Mouse (Mus musculus): Measurements from ENCODE around the gene Tle4. TPM values are rescaled to one million over a fixed set of nuclear protein-coding genes. Genes with fewer than 3 reads are reported as not detected.
A peak's percentile ranks its signal among the peaks of the same experiment; 100 is the strongest.
"Not testable (repeated sequence)": the region's sequence is repeated elsewhere in the genome, so short reads cannot be mapped to it uniquely, and the experiment has no call there.

The Tle4 gene
- polyA plus RNA-seq (2012; fragmentation: generic; extraction: Trizol) = 0.76 TPM

GRCm38 (mm10) chr19:14597917-14598689, at the start of gene Tle4:
Gene Tle4 (minus strand): TSS chr19:14598051.
- Histone ChIP-seq H3K79me2 (ENCODE audit: control insufficient read depth, insufficient read depth) (no peaks in the 10 kb centered on the region), H3K36me3 (ENCODE audit: control insufficient read depth, insufficient read depth) (no peaks in the 10 kb centered on the region), H3K4me3 (peak within 1 kb of the TSS; percentile 36), H3ac (ENCODE audit: control insufficient read depth, insufficient read length) (peak within 1 kb of the TSS; percentile 98), H3K4me2 (ENCODE audit: low read depth) (peak within 1 kb of the TSS; percentile 97), H3K27me3 (ENCODE audit: control insufficient read depth, insufficient read depth, insufficient read length) (peaks cover 12% of the 10 kb centered on the region)
- TF ChIP-seq E2F4 (IDR thresholded peaks at IDR 0.05; ENCODE audit: insufficient read depth) (no peak), TCF12 (IDR thresholded peaks at IDR 0.05; ENCODE audit: insufficient read depth, poor library complexity, severe bottlenecking) (peak; percentile 22), USF1 (IDR thresholded peaks at IDR 0.05; ENCODE audit: low read depth) (peak; percentile 22), MAX (IDR thresholded peaks at IDR 0.05; ENCODE audit: low read depth) (no peak), TCF3 (IDR thresholded peaks at IDR 0.05; ENCODE audit: insufficient read length, low read depth) (peak; percentile 58), POLR2AphosphoS2 (IDR thresholded peaks at IDR 0.05; ENCODE audit: insufficient read length, low read depth) (peak; percentile 62), MYOD1 (IDR thresholded peaks at IDR 0.05; ENCODE audit: control insufficient read depth in 1 of 3, insufficient read length in 2 of 3, low read depth in 2 of 3) (peak in 2 of 3 experiments; percentile 78 to 86), SRF (IDR thresholded peaks at IDR 0.05; ENCODE audit: control insufficient read depth, insufficient read length, low read depth) (peak; percentile 98), REST (IDR thresholded peaks at IDR 0.05; ENCODE audit: insufficient read depth, insufficient read length) (no peak), POLR2A (IDR thresholded peaks at IDR 0.05; ENCODE audit: insufficient read length, low read depth) (peak; percentile 64), CEBPB (IDR thresholded peaks at IDR 0.05; ENCODE audit: insufficient read depth, poor library complexity, severe bottlenecking) (no peak), MYOG (IDR thresholded peaks at IDR 0.05; ENCODE audit: control insufficient read depth in 1 of 3, insufficient read depth in 1 of 3, insufficient read length in 2 of 3, low read depth in 2 of 3) (peak in 2 of 3 experiments; percentile 20 to 83)

GRCm38 (mm10) chr19:14645666-14646065, 47.8 kb upstream of the Tle4 start:
- TF ChIP-seq CEBPB (IDR thresholded peaks at IDR 0.05; ENCODE audit: insufficient read depth, poor library complexity, severe bottlenecking) (no peak), TCF12 (IDR thresholded peaks at IDR 0.05; ENCODE audit: insufficient read depth, poor library complexity, severe bottlenecking) (no peak), MAX (IDR thresholded peaks at IDR 0.05; ENCODE audit: low read depth) (no peak), TCF3 (IDR thresholded peaks at IDR 0.05; ENCODE audit: insufficient read length, low read depth) (no peak), SRF (IDR thresholded peaks at IDR 0.05; ENCODE audit: control insufficient read depth, insufficient read length, low read depth) (no peak), MYOG (IDR thresholded peaks at IDR 0.05; ENCODE audit: control insufficient read depth in 1 of 3, insufficient read depth in 1 of 3, insufficient read length in 2 of 3, low read depth in 2 of 3) (no peak), E2F4 (IDR thresholded peaks at IDR 0.05; ENCODE audit: insufficient read depth) (no peak), POLR2A (IDR thresholded peaks at IDR 0.05; ENCODE audit: insufficient read length, low read depth) (no peak), USF1 (IDR thresholded peaks at IDR 0.05; ENCODE audit: low read depth) (no peak), POLR2AphosphoS2 (IDR thresholded peaks at IDR 0.05; ENCODE audit: insufficient read length, low read depth) (no peak), REST (IDR thresholded peaks at IDR 0.05; ENCODE audit: insufficient read depth, insufficient read length) (no peak), MYOD1 (IDR thresholded peaks at IDR 0.05; ENCODE audit: control insufficient read depth in 1 of 3, insufficient read length in 2 of 3, low read depth in 2 of 3) (no peak)
- Histone ChIP-seq H3K4me3 (no peak overlapping the region), H3K27me3 (ENCODE audit: control insufficient read depth, insufficient read depth, insufficient read length) (no peaks in the 10 kb centered on the region), H3K36me3 (ENCODE audit: control insufficient read depth, insufficient read depth) (no peaks in the 10 kb centered on the region), H3K4me2 (ENCODE audit: low read depth) (no peak overlapping the region), H3ac (ENCODE audit: control insufficient read depth, insufficient read length) (no peak overlapping the region), H3K79me2 (ENCODE audit: control insufficient read depth, insufficient read depth) (no peaks in the 10 kb centered on the region)

DNA sequence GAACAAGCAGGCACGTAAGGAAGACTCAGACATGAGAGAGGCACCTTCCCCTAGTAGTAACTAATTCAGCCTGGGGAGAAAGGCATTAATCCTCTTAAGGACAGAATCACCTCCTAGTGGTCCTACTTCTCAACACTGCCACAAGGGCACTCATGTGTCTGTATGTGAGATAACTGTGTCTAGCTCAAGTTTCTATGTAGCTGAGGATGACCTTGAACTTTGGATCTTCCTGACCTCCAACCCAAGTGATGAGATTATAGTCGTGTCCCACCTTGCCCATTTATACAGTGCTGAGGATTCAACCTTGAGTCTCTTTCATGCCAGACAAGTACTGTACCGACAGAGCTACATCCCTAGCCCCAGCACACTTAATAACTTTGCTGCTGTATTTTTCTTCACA, 46.9 kb upstream of the Tle4 start:
- Histone ChIP-seq H3K27me3 (ENCODE audit: control insufficient read depth, insufficient read depth, insufficient read length) (peaks cover 5% of the 10 kb centered on the region), H3K4me2 (ENCODE audit: low read depth) (no peak overlapping the region), H3K79me2 (ENCODE audit: control insufficient read depth, insufficient read depth) (no peaks in the 10 kb centered on the region), H3ac (ENCODE audit: control insufficient read depth, insufficient read length) (no peak overlapping the region), H3K4me3 (no peak overlapping the region), H3K36me3 (ENCODE audit: control insufficient read depth, insufficient read depth) (no peaks in the 10 kb centered on the region)
- TF ChIP-seq POLR2A (IDR thresholded peaks at IDR 0.05; ENCODE audit: insufficient read length, low read depth) (no peak), MYOG (IDR thresholded peaks at IDR 0.05; ENCODE audit: control insufficient read depth in 1 of 3, insufficient read depth in 1 of 3, insufficient read length in 2 of 3, low read depth in 2 of 3) (no peak), TCF3 (IDR thresholded peaks at IDR 0.05; ENCODE audit: insufficient read length, low read depth) (no peak), MAX (IDR thresholded peaks at IDR 0.05; ENCODE audit: low read depth) (no peak), E2F4 (IDR thresholded peaks at IDR 0.05; ENCODE audit: insufficient read depth) (no peak), POLR2AphosphoS2 (IDR thresholded peaks at IDR 0.05; ENCODE audit: insufficient read length, low read depth) (no peak), SRF (IDR thresholded peaks at IDR 0.05; ENCODE audit: control insufficient read depth, insufficient read length, low read depth) (no peak), TCF12 (IDR thresholded peaks at IDR 0.05; ENCODE audit: insufficient read depth, poor library complexity, severe bottlenecking) (no peak), REST (IDR thresholded peaks at IDR 0.05; ENCODE audit: insufficient read depth, insufficient read length) (no peak), CEBPB (IDR thresholded peaks at IDR 0.05; ENCODE audit: insufficient read depth, poor library complexity, severe bottlenecking) (no peak), USF1 (IDR thresholded peaks at IDR 0.05; ENCODE audit: low read depth) (no peak), MYOD1 (IDR thresholded peaks at IDR 0.05; ENCODE audit: control insufficient read depth in 1 of 3, insufficient read length in 2 of 3, low read depth in 2 of 3) (no peak)

DNA sequence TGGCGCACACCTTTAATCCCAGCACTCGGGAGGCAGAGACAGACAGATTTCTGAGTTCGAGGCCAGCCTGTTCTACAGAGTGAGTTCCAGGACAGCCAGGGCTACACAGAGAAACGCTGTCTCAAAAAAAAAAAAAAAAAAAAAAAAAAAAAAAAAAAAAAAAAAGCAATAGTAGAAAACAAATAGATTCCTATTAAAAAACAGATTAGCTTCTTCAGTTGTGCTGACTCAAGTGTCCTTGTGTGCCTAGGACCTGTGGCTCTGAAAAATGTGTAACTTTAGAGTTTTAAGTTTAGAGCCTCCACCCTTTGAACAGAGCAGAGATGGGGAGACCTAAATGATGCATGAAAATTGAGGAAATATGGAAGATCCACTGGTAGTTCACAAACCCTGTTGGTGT, 45.2 kb upstream of the Tle4 start:
- not testable (repeated sequence) for H3ac ChIP-seq (ENCODE audit: control insufficient read depth, insufficient read length); H3K36me3 ChIP-seq (ENCODE audit: control insufficient read depth, insufficient read depth); H3K4me3 ChIP-seq; H3K27me3 ChIP-seq (ENCODE audit: control insufficient read depth, insufficient read depth, insufficient read length); H3K79me2 ChIP-seq (ENCODE audit: control insufficient read depth, insufficient read depth); H3K4me2 ChIP-seq (ENCODE audit: low read depth)

Measured in myocyte (in vitro differentiated cells).